Mouse (Mus musculus) heart, postnatal 0 days (tissue): ENCODE results near the gene Slc30a5.

Source experiments
- CTCF ChIP-seq: IDR thresholded peaks from 2 replicates; pipeline ENCODE4 v1.5.1; 2016; ENCODE audit warnings: antibody characterized with exemption, control low read depth, low read depth
- EP300 ChIP-seq: IDR thresholded peaks from 2 replicates; pipeline ENCODE4 v1.6.1; 2016; ENCODE audit warnings: antibody characterized with exemption, low read depth

DNA sequence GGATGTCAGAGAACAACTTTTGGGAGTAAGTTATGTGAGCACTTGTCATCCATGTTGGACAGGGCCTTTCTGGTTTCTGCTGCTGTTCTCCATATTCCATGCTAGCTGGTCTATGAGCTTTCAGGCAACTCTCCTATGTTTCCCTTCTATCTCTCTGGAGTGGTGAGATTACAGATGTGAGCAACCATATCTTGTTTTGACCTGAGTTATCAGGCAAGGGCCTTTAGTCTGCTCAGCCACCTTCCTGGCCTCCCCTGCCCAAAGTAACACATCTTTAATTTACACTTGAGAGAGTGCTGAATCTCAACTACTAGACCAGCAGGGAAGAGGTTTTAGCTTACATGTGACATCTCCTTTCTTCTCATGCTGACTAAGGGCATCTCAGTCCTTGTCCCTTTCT lies 32.5 kb upstream of the Slc30a5 start:
- TF ChIP-seq CTCF (no peak), EP300 (no peak)
